ENCODE assay signal across 16 mouse cellular contexts in genomic region chr2:127496321-127496720, GRCm38 (mm10). TPM values are rescaled to one million over a fixed set of nuclear protein-coding genes. Genes with fewer than 3 reads are reported as not detected.
"Had no signal": no experiment of that assay in that cellular context is flagged by ENCODE, and none has a peak within 500 bp of the region (broad histone marks: within the 10 kb centered on the region; RNA-seq: fewer than 3 reads in every experiment).

No protein-coding gene starts in this region.

- H3K4me3 ChIP-seq: neural tube, embryonic 13.5 days; neural tube, embryonic 15.5 days; stomach, embryonic 15.5 days had no signal

- H3K27ac ChIP-seq: neural tube, embryonic 13.5 days; neural tube, embryonic 15.5 days; stomach, embryonic 15.5 days; stomach, postnatal 0 days had no signal

- DNase-seq: retina, postnatal 1 day; right cerebral cortex, adult 18-20 months; right cerebral cortex, postnatal 25 days; right cerebral cortex, postnatal 4 days; spleen, adult 18-20 months; thymus, adult 18-20 months; thymus, adult 2 months; thymus, postnatal 14 days; thymus, postnatal 25 days; thymus, postnatal 36 days; thymus, postnatal 4 days had no signal

RNA-seq across cellular contexts. Expression of gene Kcnip3, which starts 25.6 kb away (rescaled TPM):
- total RNA-seq: neutrophil, adult 5-6 weeks had no signal

RNA-seq across cellular contexts. Expression of gene Prom2, which starts 44.9 kb away (rescaled TPM):
- total RNA-seq: neutrophil, adult 5-6 weeks had no signal
